Mouse (Mus musculus): ENCODE data around the gene Havcr2.
"Not testable (repeated sequence)": the region's sequence is repeated elsewhere in the genome, so short reads cannot be mapped to it uniquely, and the experiment has no call there.

Gene Havcr2

DNA sequence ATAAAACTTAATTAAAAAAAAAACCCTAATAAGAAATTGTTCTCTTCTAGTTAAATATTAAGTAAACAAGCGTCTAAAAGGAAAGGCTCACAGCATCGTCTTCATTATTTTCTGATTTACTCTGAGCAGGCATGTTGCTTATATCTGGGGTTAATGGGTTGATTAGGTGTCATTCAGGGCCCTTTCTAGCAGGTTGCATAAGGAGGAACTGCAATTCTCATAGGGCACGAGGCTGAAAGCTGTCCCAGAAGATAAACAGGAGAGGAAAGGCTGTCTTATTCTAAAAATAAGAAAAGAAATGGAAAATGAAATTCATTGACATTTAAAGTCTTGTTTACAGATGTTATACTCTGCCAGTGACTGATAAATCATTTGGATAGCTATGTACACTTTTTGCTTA is 5.2 kb downstream of the Havcr2 start:
- DNase-seq (ENCODE audit: low spot score in 2 of 2) = no peak

DNA sequence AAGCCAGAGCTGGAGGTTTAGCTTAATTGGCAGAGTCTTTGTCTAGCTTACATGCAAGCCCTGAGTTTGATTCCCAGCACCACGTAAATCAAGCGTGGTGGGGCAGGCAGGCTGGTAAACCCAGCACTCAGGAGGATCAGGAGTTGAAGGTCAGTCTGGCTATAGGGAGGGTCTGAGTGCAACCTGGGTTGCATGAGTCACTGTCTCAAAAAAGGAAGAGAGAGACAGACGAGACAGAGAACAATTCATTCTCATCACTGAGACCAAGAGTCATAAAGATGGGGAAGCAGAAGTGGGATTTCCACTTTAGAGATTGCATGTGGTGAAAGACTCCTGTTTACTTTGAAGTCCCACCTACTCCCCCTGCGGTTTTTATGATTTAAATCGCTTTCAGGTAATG is 6.6 kb downstream of the Havcr2 start:
- no peak for DNase-seq (ENCODE audit: low spot score in 2 of 2)

DNA sequence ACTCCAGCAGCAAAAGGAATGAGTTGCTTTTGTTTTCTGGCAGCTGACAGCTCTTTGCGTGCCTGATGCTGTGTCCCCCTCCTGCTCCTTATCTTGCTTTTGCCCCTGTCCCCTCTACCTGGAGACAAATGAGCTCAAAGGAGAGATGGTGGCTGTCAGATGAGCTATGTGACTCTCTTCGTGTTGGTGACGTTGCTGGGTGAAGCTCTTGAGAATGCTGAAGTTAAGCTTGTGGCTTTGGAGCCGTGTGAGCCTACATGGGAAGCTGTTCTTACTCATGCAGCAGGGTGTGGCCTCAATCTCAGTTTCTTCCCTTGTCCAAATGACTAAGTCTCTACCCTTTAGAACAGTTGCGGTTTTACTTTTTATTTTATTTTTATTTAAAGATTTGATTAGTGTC is 7.2 kb downstream of the Havcr2 start:
- no peak for DNase-seq (ENCODE audit: low spot score in 2 of 2)

DNA sequence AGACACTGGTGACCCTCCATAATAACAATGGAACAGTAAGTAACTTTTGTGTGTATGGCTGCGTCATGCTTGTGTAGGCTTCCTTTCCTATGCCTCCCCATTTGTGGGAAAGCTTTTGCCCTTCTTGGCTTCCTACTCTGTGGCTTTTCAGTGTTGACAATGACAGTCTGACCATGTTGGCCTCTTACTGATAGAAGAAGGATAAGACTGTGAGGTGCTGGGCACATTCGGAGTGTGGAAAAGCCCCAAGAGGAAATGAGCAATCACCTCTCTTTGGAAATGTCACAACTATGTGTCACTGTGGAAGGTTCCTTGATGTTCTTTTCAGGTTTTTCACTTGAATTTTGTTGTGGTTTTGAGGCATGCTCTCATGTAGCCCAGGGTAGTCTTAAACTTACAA is 12.1 kb downstream of the Havcr2 start:
- no peak for DNase-seq (ENCODE audit: low spot score in 2 of 2)

DNA sequence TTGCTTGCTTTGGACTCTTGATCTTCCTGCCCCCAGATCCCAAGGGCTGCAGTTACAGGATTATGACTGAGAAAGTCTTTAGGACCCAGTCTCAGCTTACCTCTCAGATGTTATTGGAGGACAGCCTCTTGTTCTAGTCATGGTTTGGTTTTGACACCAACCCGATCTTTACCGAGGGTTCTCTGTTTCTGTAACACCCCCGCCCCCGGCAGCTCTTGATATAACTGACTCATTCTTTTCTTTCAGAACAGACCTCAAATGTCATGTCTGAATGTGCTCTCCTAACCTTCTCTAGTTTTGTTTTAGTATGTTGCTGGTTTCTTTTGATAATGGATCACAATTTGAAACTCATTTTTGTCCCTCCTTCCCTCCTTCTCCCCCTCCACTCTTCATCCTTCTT is 19.5 kb downstream of the Havcr2 start:
- DNase-seq (ENCODE audit: low spot score in 2 of 2) = no peak

DNA sequence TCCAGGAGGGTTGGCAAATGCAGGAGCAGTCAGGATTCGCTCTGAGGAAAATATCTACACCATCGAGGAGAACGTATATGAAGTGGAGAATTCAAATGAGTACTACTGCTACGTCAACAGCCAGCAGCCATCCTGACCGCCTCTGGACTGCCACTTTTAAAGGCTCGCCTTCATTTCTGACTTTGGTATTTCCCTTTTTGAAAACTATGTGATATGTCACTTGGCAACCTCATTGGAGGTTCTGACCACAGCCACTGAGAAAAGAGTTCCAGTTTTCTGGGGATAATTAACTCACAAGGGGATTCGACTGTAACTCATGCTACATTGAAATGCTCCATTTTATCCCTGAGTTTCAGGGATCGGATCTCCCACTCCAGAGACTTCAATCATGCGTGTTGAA is 24.6 kb downstream of the Havcr2 start:
- no peak for DNase-seq (ENCODE audit: low spot score in 2 of 2)

DNA sequence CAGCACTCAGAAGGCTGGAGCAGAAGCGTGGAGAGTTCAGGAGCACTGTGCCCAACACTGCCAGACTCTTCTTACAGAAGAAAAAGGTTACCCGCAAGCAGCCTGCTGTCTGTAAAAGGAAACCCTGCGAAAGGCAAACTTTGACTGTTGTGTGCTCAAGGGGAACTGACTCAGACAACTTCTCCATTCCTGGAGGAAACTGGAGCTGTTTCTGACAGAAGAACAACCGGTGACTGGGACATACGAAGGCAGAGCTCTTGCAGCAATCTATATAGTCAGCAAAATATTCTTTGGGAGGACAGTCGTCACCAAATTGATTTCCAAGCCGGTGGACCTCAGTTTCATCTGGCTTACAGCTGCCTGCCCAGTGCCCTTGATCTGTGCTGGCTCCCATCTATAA is 25.8 kb downstream of the Havcr2 start:
- DNase-seq (ENCODE audit: low spot score in 2 of 2) = no peak

DNA sequence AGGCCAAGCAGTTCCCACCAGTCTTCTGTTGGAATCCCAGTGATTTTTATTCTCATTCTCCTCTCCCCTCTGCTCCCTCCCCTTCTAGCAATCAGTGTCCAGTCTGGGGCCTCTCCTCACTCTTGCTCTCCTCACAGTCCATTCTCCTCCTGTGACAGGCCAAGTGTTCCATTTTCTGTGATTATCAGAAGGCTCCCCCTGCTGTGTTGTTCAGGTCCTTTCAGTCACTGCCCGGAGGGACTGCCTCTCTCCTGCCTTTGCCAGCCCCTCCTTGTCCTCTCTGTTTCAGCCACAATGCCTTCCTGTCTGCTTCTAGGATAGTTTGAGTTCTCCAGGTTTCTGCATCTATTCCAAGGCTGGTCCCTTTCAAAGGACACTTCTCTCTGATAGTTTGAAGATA is 33.5 kb downstream of the Havcr2 start:
- no peak for DNase-seq (ENCODE audit: low spot score in 2 of 2)

DNA sequence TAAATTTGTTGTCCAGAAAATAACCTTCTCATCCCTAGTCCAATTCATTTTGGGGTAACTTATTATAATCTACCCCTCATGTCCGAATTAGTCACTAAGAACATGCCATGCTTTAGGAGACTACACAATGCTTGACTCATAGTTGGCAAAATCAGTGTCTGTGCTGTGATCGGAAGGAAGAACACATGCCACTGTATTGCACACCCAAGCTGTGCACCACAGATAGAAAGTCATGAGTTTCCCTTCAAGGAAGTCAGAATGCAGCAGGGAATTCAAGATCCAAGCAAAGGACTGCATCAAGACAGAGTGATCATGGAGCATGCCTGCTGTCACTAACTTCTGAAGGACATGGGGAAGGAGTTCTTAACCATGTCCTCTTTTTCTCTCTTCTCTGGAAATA is 33.9 kb downstream of the Havcr2 start:
- DNase-seq (ENCODE audit: low spot score in 2 of 2) = no peak

DNA sequence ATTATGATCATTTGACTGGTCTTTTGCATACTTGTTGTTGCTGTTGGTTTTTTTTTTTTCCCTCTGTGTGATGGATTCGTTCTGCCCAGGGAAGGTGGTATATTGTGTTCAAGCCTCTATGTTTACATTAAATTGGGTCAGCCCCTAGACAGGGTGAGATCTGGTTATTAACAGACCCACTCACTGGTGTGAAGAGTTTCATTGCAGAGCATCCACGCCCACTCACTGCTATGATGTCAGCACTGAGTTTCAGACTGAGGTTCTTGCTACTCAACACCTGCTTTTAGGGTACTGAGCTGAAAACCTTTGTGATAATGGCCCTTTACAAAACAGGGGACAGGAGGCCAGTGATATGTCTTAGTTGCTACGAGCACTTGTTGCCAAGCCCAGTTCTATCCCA is 52.4 kb downstream of the Havcr2 start:
- no peak for DNase-seq (ENCODE audit: low spot score in 2 of 2)

DNA sequence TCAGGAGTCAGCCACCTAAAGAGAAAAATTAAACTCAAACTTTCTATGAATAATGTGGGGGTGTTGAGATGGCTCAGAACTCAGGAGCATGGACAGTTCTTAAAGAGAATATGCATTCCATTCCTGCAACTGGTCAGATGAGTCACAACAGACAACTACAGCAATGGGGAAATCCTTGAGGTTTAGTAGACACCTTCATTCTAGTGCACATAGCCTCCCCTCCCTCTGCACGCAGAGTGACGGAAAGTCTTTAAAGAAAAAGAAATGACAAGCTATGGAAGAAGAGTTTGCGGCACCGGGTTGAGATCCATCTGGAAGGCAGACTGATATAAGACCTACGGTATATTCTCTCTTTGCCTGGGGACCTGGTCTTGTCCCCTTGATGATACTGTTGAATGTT is 55.2 kb downstream of the Havcr2 start:
- DNase-seq (ENCODE audit: low spot score in 2 of 2) = no peak

DNA sequence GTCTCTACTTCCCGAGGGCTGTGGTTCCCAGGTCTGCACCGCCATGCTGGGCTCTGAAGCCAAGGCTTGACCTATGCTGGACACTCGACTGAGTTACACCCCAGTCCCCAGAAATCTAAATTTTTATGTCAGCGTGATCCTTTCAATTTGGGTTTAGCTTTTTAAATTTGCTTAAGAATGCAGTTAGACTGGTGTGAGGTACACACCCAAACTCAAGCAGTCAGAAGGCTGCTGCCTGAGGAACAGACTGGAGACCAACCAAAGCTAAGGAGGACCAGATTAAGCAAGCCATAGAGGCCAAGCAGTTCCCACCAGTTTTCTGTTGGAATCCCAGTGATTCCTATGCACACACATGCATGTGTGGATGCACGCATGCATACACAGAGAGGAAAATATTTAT is 66.6 kb downstream of the Havcr2 start:
- not testable (repeated sequence) for DNase-seq (ENCODE audit: low spot score in 2 of 2)

DNA sequence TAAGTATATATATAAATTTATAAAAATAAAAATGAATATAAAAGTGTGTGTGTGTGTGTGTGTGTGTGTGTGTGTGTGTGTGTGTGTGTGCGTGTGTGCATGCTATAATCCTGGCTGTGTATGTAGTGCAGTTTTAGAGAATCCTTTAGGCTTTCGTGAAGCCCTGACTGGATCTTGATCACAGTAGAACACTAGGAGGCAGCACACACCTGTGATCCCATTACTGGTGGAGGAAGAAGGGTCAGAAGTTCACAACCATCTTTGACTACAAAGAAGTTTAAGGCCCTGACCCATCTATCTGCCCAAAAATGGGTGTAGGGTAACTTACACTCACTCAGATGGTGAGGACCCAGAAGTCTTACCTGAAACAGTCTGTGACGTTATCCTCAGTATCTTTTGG is 68.0 kb downstream of the Havcr2 start:
- DNase-seq (ENCODE audit: low spot score in 2 of 2) = no peak

DNA sequence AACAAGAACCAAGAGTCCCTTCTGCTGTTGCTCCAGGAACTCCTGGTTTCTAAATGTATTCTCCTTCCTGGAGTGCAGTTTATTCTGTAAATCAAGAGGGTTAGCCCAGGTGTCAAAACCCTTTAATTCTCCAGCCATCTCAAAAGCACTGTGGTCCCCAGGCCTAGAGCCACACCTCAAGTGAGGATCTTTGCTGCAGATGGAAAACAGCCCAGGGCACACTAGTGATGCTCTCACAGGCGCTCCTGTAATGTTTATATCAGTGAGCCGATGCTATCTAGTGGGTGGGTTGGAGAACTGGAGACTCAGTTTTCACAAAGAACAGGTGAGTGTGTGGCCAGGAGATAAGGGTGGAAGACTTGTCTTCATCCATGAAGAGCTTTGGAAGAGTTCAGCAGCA is 69.2 kb downstream of the Havcr2 start, which contains the start of gene Gm12169:
Gene Gm12169 (plus strand): TSS at position 301 of the 400 bp plus-strand sequence.
- no peak for DNase-seq (ENCODE audit: low spot score in 2 of 2)

DNA sequence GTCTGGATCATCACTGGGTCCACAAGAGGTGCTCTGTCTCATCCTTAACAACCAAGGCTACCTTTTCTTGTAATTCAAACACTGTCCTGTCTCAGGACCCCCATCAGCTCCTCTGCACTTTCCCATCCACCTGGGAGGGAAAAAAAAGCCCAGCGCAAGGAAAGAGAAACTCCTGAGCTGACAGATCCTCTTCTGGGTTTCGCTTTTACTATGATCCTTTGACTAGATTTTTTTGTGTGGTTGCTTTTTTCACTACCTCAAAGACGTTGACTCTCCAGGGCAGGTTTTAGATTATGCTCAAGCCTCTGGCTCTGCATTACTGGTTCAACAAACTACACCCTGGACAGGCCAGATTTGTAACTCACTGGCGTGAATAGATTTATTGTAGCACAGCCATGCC is 75.4 kb downstream of the Havcr2 start:
- no peak for DNase-seq (ENCODE audit: low spot score in 2 of 2)

Data from frontal cortex, postnatal 10 days (tissue).